Mouse (Mus musculus): ENCODE data around the gene Zfp106.
"Not testable (repeated sequence)": the region's sequence is repeated elsewhere in the genome, so short reads cannot be mapped to it uniquely, and the experiment has no call there.

Gene Zfp106

GRCm38 (mm10) chr2:120563235-120563990 lies at the start of gene Zfp106:
Gene Zfp106 (minus strand): TSS chr2:120563843.
- DNase-seq (ENCODE audit: low read depth, low spot score): peak; percentile 85

GRCm38 (mm10) chr2:120608830-120609723 lies 45.4 kb upstream of the Zfp106 start, which contains the start of the genes Haus2 and Lrrc57:
Gene Haus2 (plus strand): TSS chr2:120609383.
Gene Lrrc57 (minus strand): TSS chr2:120609520.
- DNase-seq (ENCODE audit: low read depth, low spot score): peak; percentile 95

- DNase-seq (ENCODE audit: low read depth, low spot score): no peak
Observed at GRCm38 (mm10) chr2:120606021-120606690, 42.5 kb upstream of the Zfp106 start.

GRCm38 (mm10) chr2:120599506-120599905 lies 35.9 kb upstream of the Zfp106 start:
- no peak for DNase-seq (ENCODE audit: low read depth, low spot score)

- no peak for DNase-seq (ENCODE audit: low read depth, low spot score)
Observed at GRCm38 (mm10) chr2:120597734-120598133, 34.1 kb upstream of the Zfp106 start.

GRCm38 (mm10) chr2:120592227-120592626 lies 28.6 kb upstream of the Zfp106 start:
- no peak for DNase-seq (ENCODE audit: low read depth, low spot score)

- no peak for DNase-seq (ENCODE audit: low read depth, low spot score)
Observed at GRCm38 (mm10) chr2:120589759-120590158, 26.1 kb upstream of the Zfp106 start.

GRCm38 (mm10) chr2:120578286-120578685 lies 14.6 kb upstream of the Zfp106 start:
- no peak for DNase-seq (ENCODE audit: low read depth, low spot score)

GRCm38 (mm10) chr2:120577799-120578198 lies 14.2 kb upstream of the Zfp106 start:
- DNase-seq (ENCODE audit: low read depth, low spot score): no peak

- DNase-seq (ENCODE audit: low read depth, low spot score): no peak
Observed at GRCm38 (mm10) chr2:120575978-120576377, 12.3 kb upstream of the Zfp106 start.

GRCm38 (mm10) chr2:120575121-120575520 lies 11.5 kb upstream of the Zfp106 start:
- DNase-seq (ENCODE audit: low read depth, low spot score): peak; percentile 28

GRCm38 (mm10) chr2:120572161-120572560 lies 8.5 kb upstream of the Zfp106 start:
- not testable (repeated sequence) for DNase-seq (ENCODE audit: low read depth, low spot score)

GRCm38 (mm10) chr2:120571081-120571480 lies 7.4 kb upstream of the Zfp106 start:
- DNase-seq (ENCODE audit: low read depth, low spot score): no peak

- no peak for DNase-seq (ENCODE audit: low read depth, low spot score)
Observed at GRCm38 (mm10) chr2:120567798-120568320, 4.2 kb upstream of the Zfp106 start.

GRCm38 (mm10) chr2:120566886-120567797 lies 3.5 kb upstream of the Zfp106 start, which contains the start of gene Snap23:
Gene Snap23 (plus strand): TSS chr2:120567671.
- DNase-seq (ENCODE audit: low read depth, low spot score): peak; percentile 98

- no peak for DNase-seq (ENCODE audit: low read depth, low spot score)
Observed at GRCm38 (mm10) chr2:120565363-120565762, 1.7 kb upstream of the Zfp106 start.

GRCm38 (mm10) chr2:120564548-120565188 lies 1.0 kb upstream of the Zfp106 start:
- not testable (repeated sequence) for DNase-seq (ENCODE audit: low read depth, low spot score)

GRCm38 (mm10) chr2:120562859-120563234 lies 796 bp downstream of the Zfp106 start:
- no peak for DNase-seq (ENCODE audit: low read depth, low spot score)

GRCm38 (mm10) chr2:120561524-120561923 lies 2.1 kb downstream of the Zfp106 start:
- DNase-seq (ENCODE audit: low read depth, low spot score): no peak

- DNase-seq (ENCODE audit: low read depth, low spot score): no peak
Observed at GRCm38 (mm10) chr2:120558813-120559212, 4.8 kb downstream of the Zfp106 start.

All from mesoderm, embryonic 11.5 days (tissue).